Mouse (Mus musculus) left cerebral cortex, adult 9 months (tissue): ENCODE measurements around the gene Sh3glb2.

Experiments
- DNase-seq, 2 experiments: peaks; one replicate each; pipeline ENCODE4 v3.0.0; 2022; ENCODE audit warnings: low spot score in 2 of 2

The Sh3glb2 gene

DNA sequence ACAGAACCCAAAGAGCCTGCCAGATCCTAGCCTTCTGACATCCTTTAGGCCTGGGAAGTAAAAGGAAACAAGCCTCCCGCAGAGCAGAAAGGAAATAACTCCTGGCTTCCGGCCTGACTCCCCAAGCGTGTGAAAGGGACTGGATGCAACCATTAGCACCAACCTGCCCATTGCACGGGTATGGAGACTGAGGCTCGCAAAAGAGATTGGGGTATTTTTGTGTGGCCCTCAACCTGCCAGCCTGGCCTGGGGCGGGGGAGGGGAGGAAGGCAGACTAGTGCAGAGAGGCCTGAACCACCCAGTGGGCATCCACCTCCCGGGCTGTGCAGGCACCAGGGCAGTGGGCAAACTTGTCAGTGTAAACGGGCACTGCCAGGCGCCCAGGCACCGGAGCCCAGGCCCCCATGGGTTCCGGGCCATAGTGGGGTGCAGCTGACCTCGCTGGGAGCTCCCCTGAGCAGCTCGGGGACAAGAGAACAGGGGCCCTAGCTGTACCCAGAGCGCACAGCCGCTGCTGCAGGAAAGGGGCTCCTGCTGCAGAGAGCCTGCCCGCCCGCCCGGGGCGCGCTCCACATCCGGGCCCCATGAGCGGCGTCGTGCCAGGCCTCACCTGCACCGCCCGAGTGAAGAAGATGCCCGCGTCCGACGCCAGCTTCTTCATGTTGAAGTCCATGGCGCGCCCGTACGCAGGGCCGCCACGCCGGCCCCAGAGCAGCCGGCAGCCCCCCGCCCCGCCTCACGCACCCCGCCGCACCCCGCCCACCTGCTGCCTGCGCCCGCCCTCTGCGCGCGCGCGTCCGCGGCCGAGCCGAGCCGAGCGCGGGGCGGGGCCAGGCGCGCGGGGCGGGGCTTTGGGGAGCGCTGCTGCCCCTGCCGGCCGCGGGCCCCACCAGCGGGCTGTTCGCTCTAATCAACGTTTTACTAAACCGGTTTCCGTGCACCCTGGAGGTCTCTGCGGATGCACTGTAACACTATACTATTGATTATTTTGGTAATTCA lies at the start of gene Sh3glb2:
TSS of gene Sh3glb2 (minus strand) at position 805 of the 999 bp plus-strand sequence.
- peak in 1 of 2 experiments; percentile 64 for DNase-seq

DNA sequence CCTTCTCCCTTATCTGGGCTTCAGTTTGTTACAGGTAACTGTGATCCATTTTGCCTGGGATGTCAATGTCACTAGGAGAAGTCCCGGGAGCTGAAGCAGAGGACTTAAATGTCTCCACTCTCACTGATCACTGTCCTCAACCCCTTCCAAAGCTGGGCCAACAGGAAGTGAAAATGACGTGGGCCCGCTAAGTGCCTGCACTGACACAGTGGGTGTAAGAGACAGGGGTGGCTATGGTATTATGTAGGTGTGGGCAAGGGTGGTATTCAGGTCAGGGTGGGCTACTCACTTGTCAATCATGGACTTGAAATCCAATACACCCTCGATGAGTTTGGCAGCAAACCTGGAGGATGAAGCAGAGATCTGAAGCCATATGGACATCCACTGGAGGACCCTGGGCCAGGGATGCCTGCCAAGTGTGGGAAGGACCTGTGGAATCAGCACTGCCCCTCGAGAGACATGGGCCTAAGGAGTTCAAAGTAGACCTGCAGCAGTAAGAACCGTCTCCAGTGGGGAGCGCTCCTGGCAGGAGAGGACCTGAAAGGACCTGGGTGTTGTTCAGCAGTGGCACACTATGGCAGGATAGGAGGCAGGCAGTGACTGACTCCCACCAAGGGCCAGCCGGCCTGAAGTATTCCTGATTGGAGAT lies 49.4 kb upstream of the Sh3glb2 start:
- DNase-seq = no peak

GRCm38 (mm10) chr2:30407778-30408177 lies 48.6 kb upstream of the Sh3glb2 start:
- DNase-seq = no peak

DNA sequence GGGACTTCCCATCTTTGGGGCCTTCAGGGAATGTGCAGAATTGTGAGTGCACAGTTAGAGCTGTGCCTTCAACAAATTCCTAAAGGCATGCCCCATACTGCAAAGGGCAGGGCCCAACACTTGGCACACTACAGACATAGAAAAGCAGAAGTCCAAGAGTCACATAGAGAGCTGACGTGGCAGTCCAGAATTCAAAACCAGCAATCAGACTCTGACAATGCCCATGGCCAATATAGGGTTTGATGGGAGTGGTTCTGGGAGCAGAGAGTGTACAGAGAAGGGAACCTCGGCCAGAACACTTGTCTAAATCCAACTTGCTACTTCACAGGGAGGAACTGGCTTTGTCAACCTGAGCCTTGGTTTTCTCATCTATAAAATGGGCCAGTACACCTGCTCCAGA lies 48.1 kb upstream of the Sh3glb2 start:
- DNase-seq = no peak

DNA sequence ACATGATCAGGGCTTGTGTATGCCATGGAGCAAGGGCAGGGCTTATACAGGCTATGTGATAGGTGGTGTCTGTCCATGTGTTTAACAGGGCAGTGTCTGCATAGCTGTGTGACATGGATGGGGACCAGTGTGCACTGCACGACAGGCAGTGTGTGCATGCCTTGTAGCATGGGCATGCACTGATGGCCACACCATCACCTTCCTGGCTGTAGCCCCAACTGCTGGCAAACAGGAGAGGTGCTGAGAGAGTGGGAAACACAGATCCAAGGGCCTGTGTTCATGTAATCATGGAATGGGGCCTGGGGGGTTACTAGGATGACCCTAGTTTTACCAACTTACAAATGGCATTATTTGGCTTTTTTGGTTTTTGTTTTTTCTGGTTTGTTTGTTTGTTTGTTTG lies 44.7 kb upstream of the Sh3glb2 start:
- DNase-seq = no peak

GRCm38 (mm10) chr2:30402843-30403242 lies 43.7 kb upstream of the Sh3glb2 start:
- no peak for DNase-seq

GRCm38 (mm10) chr2:30402351-30402826 lies 43.3 kb upstream of the Sh3glb2 start:
- DNase-seq = no peak

- no peak for DNase-seq
Observed at GRCm38 (mm10) chr2:30401581-30401980, 42.4 kb upstream of the Sh3glb2 start.

DNA sequence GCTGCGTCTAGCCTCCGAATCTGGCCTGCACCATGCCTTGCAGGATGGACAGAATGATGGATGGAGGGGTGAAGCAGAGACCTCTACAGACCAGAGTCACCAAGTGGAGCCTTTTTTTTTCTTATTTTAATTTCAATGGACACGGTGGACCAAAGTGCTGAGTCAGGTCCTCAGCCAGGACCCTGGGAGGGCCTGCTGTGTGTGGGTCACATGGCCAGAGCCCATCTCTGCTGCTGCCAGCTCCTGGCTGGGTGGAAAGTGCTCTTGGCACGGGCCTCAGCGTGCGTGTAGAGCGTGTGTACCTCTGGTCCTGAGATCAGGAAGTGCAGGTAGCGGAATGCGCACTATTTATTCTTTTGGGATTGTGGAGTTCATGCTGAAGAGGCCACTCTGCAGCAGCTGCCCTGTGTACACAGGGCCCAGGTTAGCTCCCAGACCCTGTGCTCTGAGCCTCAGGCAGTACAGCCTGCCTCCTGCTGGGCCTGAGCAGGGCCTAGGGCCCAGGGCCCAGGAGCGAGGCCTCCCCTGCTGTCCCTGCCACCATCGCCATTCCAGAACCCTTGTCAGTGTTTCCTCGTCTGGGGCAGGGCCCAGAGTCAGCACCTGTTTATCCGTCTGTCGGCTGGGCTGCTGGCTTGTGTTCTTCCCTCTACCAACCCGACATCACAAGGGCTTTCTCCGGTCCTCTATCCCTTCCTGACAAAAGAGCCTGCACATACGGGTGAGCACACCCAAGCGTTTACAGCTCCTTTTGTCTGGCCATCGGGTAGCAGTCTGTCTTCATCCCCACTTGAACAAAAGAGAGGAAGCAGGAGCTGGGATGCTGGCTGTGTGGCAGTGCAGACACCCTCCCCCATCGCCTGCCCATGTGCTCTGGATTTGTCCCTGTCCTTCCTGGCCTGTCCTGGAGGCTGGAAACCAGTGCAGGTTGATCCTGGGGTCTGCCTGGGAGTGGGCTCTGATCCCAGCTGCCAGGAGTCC lies 40.3 kb upstream of the Sh3glb2 start:
- DNase-seq = no peak

DNA sequence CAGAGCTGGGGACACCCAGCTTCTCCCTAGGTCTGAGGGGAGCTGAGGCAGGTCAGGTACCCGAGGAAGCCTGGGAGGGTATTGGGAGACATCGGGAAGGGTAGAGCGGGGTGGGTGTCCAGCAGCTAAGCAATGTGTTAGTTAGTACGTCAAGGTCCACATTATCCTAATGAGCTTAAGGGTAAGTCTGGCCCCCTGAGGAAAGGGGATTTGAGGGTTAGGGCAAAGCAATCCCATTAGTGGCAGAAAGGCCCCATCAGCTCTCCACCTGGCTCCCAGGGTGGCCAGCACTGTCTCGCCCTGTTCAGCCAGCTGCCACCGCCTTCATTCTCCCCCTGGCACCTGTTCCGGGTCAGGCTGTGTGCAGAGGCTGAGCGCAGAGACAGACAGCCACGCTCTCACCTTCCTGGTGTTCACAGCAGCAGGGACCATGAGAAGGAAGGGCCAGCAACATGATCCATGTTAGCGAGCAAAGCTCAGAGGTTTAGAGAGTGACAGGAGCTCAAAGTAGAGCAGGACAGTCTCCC lies 38.9 kb upstream of the Sh3glb2 start:
- no peak for DNase-seq

DNA sequence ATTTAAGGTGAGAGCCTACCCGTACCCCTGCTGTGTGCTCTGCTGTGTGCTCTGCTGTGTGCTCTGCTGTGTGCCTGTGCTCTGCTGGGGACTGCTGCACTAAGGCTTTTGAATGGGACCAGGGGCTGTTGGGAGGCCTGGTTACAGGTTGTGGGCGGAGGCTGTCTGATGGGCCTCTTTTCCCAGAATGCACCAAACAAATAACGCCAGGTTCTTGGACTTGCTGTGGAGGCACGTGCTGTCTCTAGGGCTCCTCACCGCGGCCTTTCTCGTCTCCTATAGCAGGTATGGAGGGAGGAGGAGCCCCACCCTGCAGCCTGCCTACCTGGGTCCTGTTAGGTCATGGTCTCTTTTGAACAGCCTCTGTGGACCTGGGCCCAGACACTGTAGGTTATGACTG lies 37.1 kb upstream of the Sh3glb2 start:
- no peak for DNase-seq

- no peak for DNase-seq
Observed at GRCm38 (mm10) chr2:30395757-30396156, 36.6 kb upstream of the Sh3glb2 start.

DNA sequence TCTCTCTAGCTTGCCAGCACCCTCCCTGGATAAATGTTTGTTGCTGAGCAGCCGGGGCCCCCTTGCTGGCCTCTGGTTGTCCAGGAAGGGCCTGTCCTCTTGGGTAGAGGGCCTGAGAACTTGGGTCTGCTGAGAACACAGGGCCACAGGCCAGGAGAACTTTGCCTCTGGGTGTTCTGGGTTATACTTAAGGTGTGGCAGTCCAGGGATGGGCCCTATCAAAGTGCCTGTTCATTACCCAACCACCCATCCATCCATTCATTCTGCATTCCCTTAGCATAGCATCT lies 34.2 kb upstream of the Sh3glb2 start:
- DNase-seq = no peak

DNA sequence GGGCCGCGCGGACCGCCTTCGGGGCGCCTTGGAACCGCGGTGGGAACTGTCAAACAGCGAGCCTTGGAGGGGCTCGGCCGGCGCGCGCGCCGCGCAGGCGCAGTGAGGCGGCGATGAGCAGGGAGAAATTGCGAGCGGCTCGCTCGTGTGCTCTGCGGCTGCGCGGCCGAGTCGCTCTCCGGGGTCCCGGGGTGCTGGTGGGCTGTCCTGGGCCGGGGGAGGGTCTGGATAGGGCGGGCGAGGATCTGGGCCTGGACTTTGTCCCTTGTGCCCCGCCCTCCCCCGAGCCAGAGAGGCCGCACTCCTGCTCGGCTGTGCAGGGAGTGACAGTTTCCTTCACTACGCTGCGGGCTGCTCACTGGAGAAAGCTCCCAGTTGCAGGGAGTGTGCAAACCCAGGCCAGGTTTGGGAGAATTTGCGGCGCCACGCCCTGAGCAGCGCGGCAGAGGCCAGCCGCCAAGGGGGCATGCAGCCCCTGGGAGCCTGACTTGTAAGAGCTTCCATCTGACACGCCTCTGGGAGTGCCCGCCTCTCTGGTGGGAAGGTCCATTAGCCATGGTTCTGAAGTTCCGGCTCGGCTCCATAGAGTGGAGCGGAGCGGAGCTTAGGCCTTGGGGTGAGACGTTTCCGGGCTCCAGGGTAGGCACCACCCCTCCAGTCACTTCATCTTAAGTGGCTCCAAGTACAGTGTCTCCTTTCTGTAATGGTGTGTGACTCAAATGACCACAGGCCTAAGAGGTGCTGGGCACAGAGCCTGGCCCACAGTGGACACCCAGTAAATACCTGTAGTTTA lies 33.6 kb upstream of the Sh3glb2 start:
- DNase-seq = peak in 1 of 2 experiments; percentile 66

DNA sequence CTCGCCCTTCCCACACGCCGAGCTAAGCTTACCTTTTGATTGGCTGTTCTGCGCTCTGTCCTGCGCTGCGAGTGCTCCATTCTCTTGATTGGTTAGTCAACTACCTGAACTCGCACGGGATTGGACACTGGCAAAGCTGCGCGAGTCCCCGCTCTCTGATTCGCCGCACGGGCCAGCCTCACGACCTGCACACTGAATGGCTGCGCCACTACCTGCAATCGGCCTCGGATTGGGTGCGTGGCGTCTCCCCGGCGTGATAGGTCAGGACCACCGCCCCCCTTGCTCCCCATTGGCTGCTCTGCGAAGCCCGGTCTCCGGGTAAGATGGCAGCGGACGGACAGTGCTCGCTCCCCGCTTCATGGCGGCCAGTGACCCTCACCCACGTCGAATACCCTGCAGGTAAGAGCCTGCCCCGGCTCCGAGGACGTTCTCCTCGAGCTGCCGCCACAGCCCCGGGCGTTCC lies 33.0 kb upstream of the Sh3glb2 start, which contains the start of gene Dolpp1:
TSS of gene Dolpp1 (plus strand) at position 141 of the 463 bp plus-strand sequence.
- peak; percentile 99 for DNase-seq

DNA sequence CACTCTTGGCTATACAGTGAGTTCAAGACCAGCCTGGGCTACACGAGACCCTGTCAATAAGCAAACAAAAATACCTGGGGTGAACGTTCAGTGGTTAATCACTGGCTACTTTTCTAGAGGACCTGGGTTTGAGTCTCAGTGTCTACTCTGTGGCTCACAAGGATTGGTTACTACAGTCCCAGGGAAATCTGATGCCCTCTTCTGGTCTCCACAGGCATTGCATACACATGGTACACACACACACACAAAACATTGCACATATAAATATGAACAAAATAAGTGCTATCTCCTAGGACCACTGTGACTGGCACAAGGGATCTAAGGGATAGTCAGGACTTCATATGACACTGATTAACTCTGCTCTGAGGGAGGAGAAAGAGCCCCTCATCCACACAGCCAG lies 29.9 kb upstream of the Sh3glb2 start:
- no peak for DNase-seq

GRCm38 (mm10) chr2:30386913-30387312 lies 27.8 kb upstream of the Sh3glb2 start:
- no peak for DNase-seq

DNA sequence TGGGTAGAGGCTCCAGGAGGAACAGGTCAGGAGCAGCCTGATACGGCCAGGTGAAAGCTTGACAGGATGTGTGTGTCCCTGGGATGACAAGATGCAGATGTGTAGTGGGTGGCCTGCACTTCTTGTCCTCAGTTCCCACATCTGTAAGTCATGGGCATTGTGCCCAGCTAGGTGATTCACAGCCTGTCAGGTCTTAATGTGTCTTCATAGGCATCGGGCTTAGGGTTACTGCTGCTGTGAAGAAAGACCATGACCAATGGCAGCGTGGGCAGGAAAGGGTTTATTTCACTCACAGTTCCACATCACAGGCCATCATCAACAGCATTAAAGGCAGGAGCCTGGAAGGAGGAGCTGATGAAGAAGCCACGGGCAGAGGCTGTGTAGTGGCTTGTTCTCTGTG lies 26.5 kb upstream of the Sh3glb2 start:
- no peak for DNase-seq

GRCm38 (mm10) chr2:30384814-30385213 lies 25.7 kb upstream of the Sh3glb2 start:
- peak in 1 of 2 experiments; percentile 44 for DNase-seq

- no peak for DNase-seq
Observed at GRCm38 (mm10) chr2:30381377-30381725, 22.2 kb upstream of the Sh3glb2 start.
